In genomic region chr8:47824182-47824581, GRCm38 (mm10) we compare ENCODE assay signal across 24 mouse cellular contexts. TPM values are rescaled to one million over a fixed set of nuclear protein-coding genes. Genes with fewer than 3 reads are reported as not detected.
DNase-seq lines count a peak whose midpoint lies in the region; ATAC-seq and TF ChIP-seq lines count a peak whose summit lies in the region.
"Had no signal": no experiment of that assay in that cellular context is flagged by ENCODE, and none has a peak within 500 bp of the region (broad histone marks: within the 10 kb centered on the region; RNA-seq: fewer than 3 reads in every experiment).

Gene Cldn22, plus strand, starts transcription at chr8:47824482.

- WGBS in forebrain, embryonic 10.5 days, result 34% methylated on average over 13 of the region's 13 CpGs
- 6% methylated on average over 13 of the region's 13 CpGs for WGBS in forebrain, embryonic 16.5 days
- 56% methylated on average over 13 of the region's 13 CpGs for WGBS in embryonic facial prominence, embryonic 12.5 days
- 45% methylated on average over 13 of the region's 13 CpGs for WGBS in stomach, embryonic 16.5 days

- no peak within 1 kb of the TSS for H3K4me3 ChIP-seq in forebrain, embryonic 10.5 days
- H3K4me3 ChIP-seq in forebrain, embryonic 16.5 days (replicated peaks; ENCODE audit: low read length), result no peak within 1 kb of the TSS
- no peak within 1 kb of the TSS for H3K4me3 ChIP-seq in left cerebral cortex, adult 2 months
- H3K4me3 ChIP-seq in embryonic facial prominence, embryonic 12.5 days, result no peak within 1 kb of the TSS
- no peak within 1 kb of the TSS for H3K4me3 ChIP-seq in stomach, embryonic 16.5 days (replicated peaks; ENCODE audit: low read length)
- H3K4me3 ChIP-seq: heart, adult 2 months; hindbrain, embryonic 15.5 days; midbrain, embryonic 15.5 days had no signal

- H3K36me3 ChIP-seq in forebrain, embryonic 10.5 days (replicated peaks), result peaks cover 12% of the 10 kb centered on the region
- no peaks in the 10 kb centered on the region for H3K36me3 ChIP-seq in forebrain, embryonic 16.5 days (ENCODE audit: control insufficient read depth, insufficient read depth)
- H3K36me3 ChIP-seq in embryonic facial prominence, embryonic 12.5 days, result peaks cover 12% of the 10 kb centered on the region
- H3K36me3 ChIP-seq in stomach, embryonic 16.5 days (ENCODE audit: control insufficient read depth, insufficient read depth, low read length), result no peaks in the 10 kb centered on the region
- H3K36me3 ChIP-seq: hindbrain, embryonic 15.5 days; midbrain, embryonic 15.5 days had no signal

- ATAC-seq in forebrain, embryonic 16.5 days, result no peak
- no peak for ATAC-seq in embryonic facial prominence, embryonic 12.5 days (ENCODE audit: insufficient number of reproducible peaks, insufficient read depth, low FRiP score, low TSS enrichment)
- peak; percentile 30; the same call in 1 of the 2 replicates for ATAC-seq in stomach, embryonic 16.5 days (ENCODE audit: insufficient read depth, low FRiP score)
- ATAC-seq: CD4-positive, CD25-positive, alpha-beta regulatory T cell, adult 4 months; intestine, postnatal 0 days had no signal

- intact Hi-C loops in left cerebral cortex, adult 2 months (cut with DNase I), result no loop called here

- H3K9ac ChIP-seq in forebrain, embryonic 16.5 days (replicated peaks; ENCODE audit: low read depth, low read length), result no peak within 1 kb of the TSS
- H3K9ac ChIP-seq in embryonic facial prominence, embryonic 12.5 days, result no peak within 1 kb of the TSS
- H3K9ac ChIP-seq in stomach, embryonic 16.5 days (ENCODE audit: low read length), result 0 out of 2 replicates have a peak within 1 kb of the TSS, but pooled peaks have one; percentile 26
- H3K9ac ChIP-seq: hindbrain, embryonic 15.5 days; midbrain, embryonic 15.5 days had no signal

- peaks cover 5% of the 10 kb centered on the region; the same call in 1 of the 2 replicates for H3K9me3 ChIP-seq in forebrain, embryonic 10.5 days
- no peaks in the 10 kb centered on the region for H3K9me3 ChIP-seq in forebrain, embryonic 16.5 days (ENCODE audit: control insufficient read depth, low read length)
- H3K9me3 ChIP-seq in embryonic facial prominence, embryonic 12.5 days, result no peaks in the 10 kb centered on the region
- H3K9me3 ChIP-seq in stomach, embryonic 16.5 days (replicated peaks; ENCODE audit: control insufficient read depth, low read length), result no peaks in the 10 kb centered on the region
- H3K9me3 ChIP-seq: hindbrain, embryonic 15.5 days; midbrain, embryonic 15.5 days had no signal

- H3K4me2 ChIP-seq in forebrain, embryonic 16.5 days (ENCODE audit: low read length), result no peak within 1 kb of the TSS
- no peak within 1 kb of the TSS for H3K4me2 ChIP-seq in embryonic facial prominence, embryonic 12.5 days (replicated peaks)
- no peak within 1 kb of the TSS for H3K4me2 ChIP-seq in stomach, embryonic 16.5 days (ENCODE audit: low read depth, low read length)
- H3K4me2 ChIP-seq: hindbrain, embryonic 15.5 days; liver, embryonic 11.5 days; midbrain, embryonic 15.5 days had no signal

- no peak for TF ChIP-seq CTCF in left cerebral cortex, adult 2 months (IDR thresholded peaks at IDR 0.05)

- peak within 1 kb of the TSS; percentile 66; the same call in 1 of the 2 replicates for H3K27ac ChIP-seq in forebrain, embryonic 10.5 days
- no peak within 1 kb of the TSS for H3K27ac ChIP-seq in forebrain, embryonic 16.5 days (ENCODE audit: low read length)
- peak within 1 kb of the TSS; percentile 29; the same call in 1 of the 2 replicates for H3K27ac ChIP-seq in left cerebral cortex, adult 2 months
- H3K27ac ChIP-seq in embryonic facial prominence, embryonic 12.5 days, result peak within 1 kb of the TSS; percentile 20
- peak within 1 kb of the TSS; percentile 76 for H3K27ac ChIP-seq in stomach, embryonic 16.5 days (ENCODE audit: low read length)
- H3K27ac ChIP-seq: heart, adult 2 months; hindbrain, embryonic 15.5 days; midbrain, embryonic 15.5 days had no signal

- peaks cover 37% of the 10 kb centered on the region for H3K4me1 ChIP-seq in forebrain, embryonic 10.5 days
- H3K4me1 ChIP-seq in forebrain, embryonic 16.5 days (replicated peaks; ENCODE audit: control insufficient read depth, insufficient read depth, low read length), result peaks cover 5% of the 10 kb centered on the region
- H3K4me1 ChIP-seq in embryonic facial prominence, embryonic 12.5 days, result peaks cover 17% of the 10 kb centered on the region
- H3K4me1 ChIP-seq in stomach, embryonic 16.5 days (ENCODE audit: control insufficient read depth, insufficient read depth, low read length), result peaks cover 14% of the 10 kb centered on the region
- H3K4me1 ChIP-seq: hindbrain, embryonic 15.5 days had no signal

- H3K27me3 ChIP-seq in forebrain, embryonic 10.5 days (ENCODE audit: poor library complexity, severe bottlenecking), result no peaks in the 10 kb centered on the region
- no peaks in the 10 kb centered on the region for H3K27me3 ChIP-seq in forebrain, embryonic 16.5 days (replicated peaks; ENCODE audit: control insufficient read depth, insufficient read depth, low read length)
- H3K27me3 ChIP-seq in embryonic facial prominence, embryonic 12.5 days, result no peaks in the 10 kb centered on the region
- no peaks in the 10 kb centered on the region for H3K27me3 ChIP-seq in stomach, embryonic 16.5 days (ENCODE audit: control insufficient read depth, insufficient read depth, low read length)
- H3K27me3 ChIP-seq: hindbrain, embryonic 15.5 days; midbrain, embryonic 15.5 days had no signal

- DNase-seq in forebrain, embryonic 10.5 days (ENCODE audit: extremely low spot score, low spot score), result peak; percentile 30
- DNase-seq in left cerebral cortex, adult 2 months (ENCODE audit: extremely low spot score in 1 of 2, low spot score in 2 of 2), result no peak
- no peak for DNase-seq in left cerebral cortex, adult 8-10 months (ENCODE audit: low spot score in 2 of 2)
- DNase-seq in adrenal gland, adult 8-10 months, result no peak
- DNase-seq in cerebellum, postnatal 36 days, result no peak
- DNase-seq: adrenal gland, postnatal 10 days; cerebellum, adult 11-12 months; heart, postnatal 10 days; lung, adult 2 months; lung, postnatal 4 days; retina, postnatal 1 day; right cerebral cortex, postnatal 4 days; thymus, postnatal 14 days had no signal

RNA-seq across cellular contexts. Expression of gene Cldn22, which starts in this region (rescaled TPM):
- polyA plus RNA-seq in forebrain, embryonic 10.5 days (2016; fragmentation: Nextera tagmentation; extraction: Ambion mirVana), result not detected in 2 replicates
- polyA plus RNA-seq in forebrain, embryonic 16.5 days (2015; fragmentation: Nextera tagmentation; extraction: Ambion mirVana), result not detected in 2 replicates
- total RNA-seq in left cerebral cortex, adult 2 months (2021), result under 1 TPM in 1 of 2 experiments, not detected in 1; 0.58 TPM
- total RNA-seq in left cerebral cortex, adult 8-10 months (2022), result 1 to 10 TPM in 3 of 4 experiments, under 1 TPM in 1; 0.39 to 2.4 (median 1.5) TPM
- not detected in 2 replicates for polyA plus RNA-seq in embryonic facial prominence, embryonic 12.5 days (2016; fragmentation: Nextera tagmentation; extraction: Ambion mirVana)
- not detected in 2 replicates for polyA plus RNA-seq in stomach, embryonic 16.5 days (2015; fragmentation: Nextera tagmentation; extraction: Ambion mirVana)
- 1 to 10 TPM; 1.2 to 2.3 (median 1.5) TPM for total RNA-seq in adrenal gland, adult 8-10 months (2022)
- total RNA-seq: heart, adult 2 months; heart, postnatal 10 days; MEL had no signal
- polyA plus RNA-seq: CD4-positive, CD25-positive, alpha-beta regulatory T cell, adult 4 months; hindbrain, embryonic 15.5 days; intestine, postnatal 0 days; kidney, embryonic 16.5 days; liver, embryonic 11.5 days; midbrain, embryonic 15.5 days had no signal

Comparison
In these comparisons a context has a peak if more than half of its experiments do, and no peak if none do; other contexts are left out.
1. Peak in DNase-seq and H3K27ac ChIP-seq in forebrain, embryonic 10.5 days; RNA of the gene not detected or under 1 TPM.
2. Peak in ATAC-seq, H3K27ac ChIP-seq and H3K9ac ChIP-seq in stomach, embryonic 16.5 days; RNA of the gene not detected or under 1 TPM.